Mouse (Mus musculus): ENCODE measurements around the gene Faf2.
"Not testable (repeated sequence)": the region's sequence is repeated elsewhere in the genome, so short reads cannot be mapped to it uniquely, and the experiment has no call there.

Faf2 gene

GRCm38 (mm10) chr13:54607204-54607603 lies 14.4 kb upstream of the Faf2 start:
- no peak for DNase-seq (ENCODE audit: low spot score)

- no peak for DNase-seq (ENCODE audit: low spot score)
These were observed 13.6 kb upstream of the Faf2 start for GRCm38 (mm10) chr13:54608002-54608401.

- DNase-seq (ENCODE audit: low spot score): no peak
These were observed 12.9 kb upstream of the Faf2 start for GRCm38 (mm10) chr13:54608666-54609065.

- DNase-seq (ENCODE audit: low spot score): no peak
These were observed 12.3 kb upstream of the Faf2 start for GRCm38 (mm10) chr13:54609301-54609700.

- no peak for DNase-seq (ENCODE audit: low spot score)
These were observed 11.0 kb upstream of the Faf2 start for GRCm38 (mm10) chr13:54610613-54610971.

GRCm38 (mm10) chr13:54610972-54611754 lies 10.4 kb upstream of the Faf2 start, which contains the start of gene Cltb:
Gene Cltb, minus strand, starts transcription at chr13:54611344.
- DNase-seq (ENCODE audit: low spot score): peak; percentile 90

- DNase-seq (ENCODE audit: low spot score): not testable (repeated sequence)
These were observed 8.4 kb upstream of the Faf2 start for GRCm38 (mm10) chr13:54613141-54613540.

- no peak for DNase-seq (ENCODE audit: low spot score)
These were observed 5.3 kb upstream of the Faf2 start for GRCm38 (mm10) chr13:54616307-54616706.

GRCm38 (mm10) chr13:54616998-54617397 lies 4.6 kb upstream of the Faf2 start:
- no peak for DNase-seq (ENCODE audit: low spot score)

GRCm38 (mm10) chr13:54621960-54622521 lies 457 bp downstream of the Faf2 start:
- DNase-seq (ENCODE audit: low spot score): no peak

- peak; percentile 83 for DNase-seq (ENCODE audit: low spot score)
These were observed 7.5 kb downstream of the Faf2 start for GRCm38 (mm10) chr13:54629128-54629527.

GRCm38 (mm10) chr13:54632731-54633277 lies 11.2 kb downstream of the Faf2 start:
- peak; percentile 61 for DNase-seq (ENCODE audit: low spot score)

- DNase-seq (ENCODE audit: low spot score): no peak
These were observed 13.4 kb downstream of the Faf2 start for GRCm38 (mm10) chr13:54635011-54635410.

GRCm38 (mm10) chr13:54650461-54650860 lies 28.9 kb downstream of the Faf2 start:
- DNase-seq (ENCODE audit: low spot score): no peak

GRCm38 (mm10) chr13:54660877-54661276 lies 39.3 kb downstream of the Faf2 start:
- no peak for DNase-seq (ENCODE audit: low spot score)

GRCm38 (mm10) chr13:54661358-54661757 lies 39.8 kb downstream of the Faf2 start:
- DNase-seq (ENCODE audit: low spot score): no peak

GRCm38 (mm10) chr13:54663999-54664398 lies 42.4 kb downstream of the Faf2 start:
- no peak for DNase-seq (ENCODE audit: low spot score)

- no peak for DNase-seq (ENCODE audit: low spot score)
These were observed 42.9 kb downstream of the Faf2 start for GRCm38 (mm10) chr13:54664509-54664908.

- no peak for DNase-seq (ENCODE audit: low spot score)
These were observed 43.5 kb downstream of the Faf2 start for GRCm38 (mm10) chr13:54665062-54665461.

GRCm38 (mm10) chr13:54670491-54670890 lies 48.9 kb downstream of the Faf2 start:
- no peak for DNase-seq (ENCODE audit: low spot score)

- no peak for DNase-seq (ENCODE audit: low spot score)
These were observed 54.5 kb downstream of the Faf2 start for GRCm38 (mm10) chr13:54675895-54676590.

- no peak for DNase-seq (ENCODE audit: low spot score)
These were observed 56.7 kb downstream of the Faf2 start for GRCm38 (mm10) chr13:54678263-54678662.

Measured in lung, postnatal 25 days (tissue).